Mouse (Mus musculus) cerebellum, postnatal 10 days (tissue): ENCODE results near the gene Ifi213.
"Not testable (repeated sequence)": the region's sequence is repeated elsewhere in the genome, so short reads cannot be mapped to it uniquely, and the experiment has no call there.

Experiments
- DNase-seq, 2 experiments: peaks; one replicate each; pipeline ENCODE4 v3.0.0; 2021; ENCODE audit warnings: mixed read lengths in 2 of 2

Ifi213 gene

GRCm38 (mm10) chr1:173598838-173599494 lies at the start of gene Ifi213:
Gene Ifi213, minus strand, starts transcription at chr1:173599274.
- DNase-seq, result not testable (repeated sequence)

GRCm38 (mm10) chr1:173645393-173645792 lies 46.3 kb upstream of the Ifi213 start:
- DNase-seq, result no peak

- no peak for DNase-seq
Observed at GRCm38 (mm10) chr1:173633969-173634645, 35.0 kb upstream of the Ifi213 start.

GRCm38 (mm10) chr1:173630622-173631021 lies 31.5 kb upstream of the Ifi213 start, which contains the start of gene Ifi209:
Gene Ifi209, plus strand, starts transcription at chr1:173630917.
- DNase-seq, result not testable (repeated sequence)

- no peak for DNase-seq
Observed at GRCm38 (mm10) chr1:173626686-173627085, 27.6 kb upstream of the Ifi213 start.

- DNase-seq, result no peak
Observed at GRCm38 (mm10) chr1:173624052-173624451, 25.0 kb upstream of the Ifi213 start.

- DNase-seq, result not testable (repeated sequence)
Observed at GRCm38 (mm10) chr1:173622216-173622615, 23.1 kb upstream of the Ifi213 start.

GRCm38 (mm10) chr1:173610291-173610690 lies 11.2 kb upstream of the Ifi213 start:
- peak; percentile 54 to 59 for DNase-seq

- not testable (repeated sequence) for DNase-seq
Observed at GRCm38 (mm10) chr1:173589698-173590097, 9.4 kb downstream of the Ifi213 start.

- DNase-seq, result no peak
Observed at GRCm38 (mm10) chr1:173579921-173580585, 19.0 kb downstream of the Ifi213 start.

- no peak for DNase-seq
Observed at GRCm38 (mm10) chr1:173579079-173579478, 20.0 kb downstream of the Ifi213 start.

GRCm38 (mm10) chr1:173550491-173551050 lies 48.5 kb downstream of the Ifi213 start:
- not testable (repeated sequence) for DNase-seq

- DNase-seq, result not testable (repeated sequence)
Observed at GRCm38 (mm10) chr1:173548798-173549197, 50.3 kb downstream of the Ifi213 start.

GRCm38 (mm10) chr1:173535791-173536190 lies 63.3 kb downstream of the Ifi213 start, which contains the start of gene Ifi214:
Gene Ifi214, minus strand, starts transcription at chr1:173535957.
- not testable (repeated sequence) for DNase-seq

- no peak for DNase-seq
Observed at GRCm38 (mm10) chr1:173521452-173521851, 77.6 kb downstream of the Ifi213 start.
